Mouse (Mus musculus) MEL (cell line): ENCODE measurements around the gene Chst1.
A peak's percentile ranks its signal among the peaks of the same experiment; 100 is the strongest.

Experiments used
- BHLHE40 ChIP-seq: IDR thresholded peaks from 2 replicates; pipeline ENCODE4 v1.6.1; 2012; ENCODE audit warnings: low read depth, mild to moderate bottlenecking, inconsistent platforms, low read length, improper control_type of control experiment, borderline replicate concordance
- CTCF ChIP-seq, 3 experiments: IDR thresholded peaks in 2 of 3; conservative IDR thresholded peaks in 1 of 3; 2 replicates each; pipeline ENCODE4 v1.5.1; 2011 to 2012; ENCODE audit warnings: low read length in 3 of 3, low read depth in 2 of 3, mild to moderate bottlenecking in 2 of 3, improper control_type of control experiment in 1 of 3, inconsistent platforms in 1 of 3, mixed read lengths in 1 of 3, moderate library complexity in 1 of 3; ENCODE audit not compliant: control insufficient read depth in 1 of 3, insufficient read depth in 1 of 3, poor library complexity in 1 of 3, severe bottlenecking in 1 of 3
- ELF1 ChIP-seq: IDR thresholded peaks from 2 replicates; pipeline ENCODE4 v1.6.1; 2014; ENCODE audit warnings: low read depth, mild to moderate bottlenecking, inconsistent platforms, low read length, improper control_type of control experiment, moderate library complexity
- GATA1 ChIP-seq: IDR thresholded peaks from 2 replicates; pipeline ENCODE4 v1.6.1; 2011; ENCODE audit warnings: low read depth, low read length, improper control_type of control experiment
- MXI1 ChIP-seq: IDR thresholded peaks from 2 replicates; pipeline ENCODE4 v1.6.1; 2011; ENCODE audit warnings: mild to moderate bottlenecking, low read depth, low read length, improper control_type of control experiment
- MYB ChIP-seq: IDR thresholded peaks from 2 replicates; pipeline ENCODE4 v1.6.1; 2011; ENCODE audit warnings: mild to moderate bottlenecking, low read depth, low read length, improper control_type of control experiment
- POLR2A ChIP-seq, 2 experiments: IDR thresholded peaks; 2 replicates each; pipeline ENCODE4 v1.6.1; 2011 to 2012; ENCODE audit warnings: low read length in 2 of 2, mild to moderate bottlenecking in 2 of 2, control low read depth in 1 of 2, improper control_type of control experiment in 1 of 2, low read depth in 1 of 2, moderate library complexity in 1 of 2; ENCODE audit not compliant: control insufficient read depth in 1 of 2, insufficient read depth in 1 of 2, poor library complexity in 1 of 2
- POLR2AphosphoS5 ChIP-seq: IDR thresholded peaks from 2 replicates; pipeline ENCODE4 v1.6.1; 2012; ENCODE audit warnings: low read depth, borderline replicate concordance, mild to moderate bottlenecking, inconsistent platforms, low read length, moderate library complexity, mixed read lengths

DNA sequence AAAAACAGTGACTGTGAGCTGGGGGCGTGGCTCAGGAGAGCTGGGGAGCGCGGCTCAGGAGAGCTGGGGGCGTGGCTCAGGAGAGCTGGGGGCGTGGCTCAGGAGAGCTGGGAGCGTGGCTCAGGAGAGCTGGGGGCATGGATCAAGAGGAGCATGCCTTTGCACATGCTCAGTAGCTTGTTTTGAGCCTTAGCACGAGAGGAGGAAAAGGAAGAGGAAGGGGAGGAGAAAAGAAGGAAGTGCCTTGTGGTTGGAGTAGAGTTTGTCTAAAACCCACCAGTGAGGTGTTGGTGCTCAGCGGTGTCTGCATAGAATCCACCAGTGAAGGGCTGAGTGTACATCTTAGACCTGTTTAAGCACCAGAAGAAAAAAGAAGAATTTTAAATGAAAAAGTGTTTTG, 41.0 kb downstream of the Chst1 start:
- peak; percentile 77; the same call in 1 of the 2 replicates for TF ChIP-seq ELF1
- no peak for TF ChIP-seq MYB
- TF ChIP-seq POLR2A (IDR thresholded peaks at IDR 0.05; ENCODE audit: control insufficient read depth in 1 of 2, insufficient read depth in 1 of 2, low read depth in 1 of 2, low read length in 2 of 2, poor library complexity in 1 of 2) = peak in 1 of 2 experiments; percentile 60; a peak in 2 of 4 replicates
- no peak for TF ChIP-seq POLR2AphosphoS5
- peak; percentile 47; the same call in 1 of the 2 replicates for TF ChIP-seq BHLHE40
- no peak for TF ChIP-seq CTCF (IDR thresholded peaks at IDR 0.05 in 2 of 3, conservative IDR thresholded peaks at IDR 0.05 in 1 of 3; ENCODE audit: control insufficient read depth in 1 of 3, insufficient read depth in 1 of 3, low read depth in 2 of 3, low read length in 3 of 3, poor library complexity in 1 of 3, severe bottlenecking in 1 of 3)
- no peak for TF ChIP-seq GATA1
- TF ChIP-seq MXI1 = no peak
